Mouse (Mus musculus) MEL (cell line): ENCODE data around the gene Creb3l1.

Experiments used
- CTCF ChIP-seq, 3 experiments: IDR thresholded peaks in 2 of 3; conservative IDR thresholded peaks in 1 of 3; 2 replicates each; pipeline ENCODE4 v1.5.1; 2011 to 2012; ENCODE audit warnings: low read length in 3 of 3, low read depth in 2 of 3, mild to moderate bottlenecking in 2 of 3, improper control_type of control experiment in 1 of 3, inconsistent platforms in 1 of 3, mixed read lengths in 1 of 3, moderate library complexity in 1 of 3; ENCODE audit not compliant: control insufficient read depth in 1 of 3, insufficient read depth in 1 of 3, poor library complexity in 1 of 3, severe bottlenecking in 1 of 3
- EP300 ChIP-seq, 2 experiments: IDR thresholded peaks; 2 replicates each; pipeline ENCODE4 v1.6.1; 2011; ENCODE audit warnings: improper control_type of control experiment in 2 of 2, low read length in 2 of 2, low read depth in 1 of 2, mild to moderate bottlenecking in 1 of 2
- ETS1 ChIP-seq: IDR thresholded peaks from 2 replicates; pipeline ENCODE4 v1.6.1; 2012; ENCODE audit warnings: low read depth, mild to moderate bottlenecking, inconsistent platforms, low read length, improper control_type of control experiment, moderate library complexity
- GABPA ChIP-seq: IDR thresholded peaks from 2 replicates; pipeline ENCODE4 v1.6.1; 2012; ENCODE audit warnings: low read depth, mild to moderate bottlenecking, inconsistent platforms, low read length, improper control_type of control experiment, moderate library complexity
- KAT2A ChIP-seq: conservative IDR thresholded peaks from 2 replicates; pipeline ENCODE4 v1.6.1; 2012; ENCODE audit warnings: low read depth, low read length, improper control_type of control experiment, inconsistent platforms
- MEF2A ChIP-seq: IDR thresholded peaks from 2 replicates; pipeline ENCODE4 v1.6.1; 2014; ENCODE audit warnings: low read depth, mild to moderate bottlenecking, inconsistent platforms, low read length, improper control_type of control experiment; ENCODE audit not compliant: poor library complexity, insufficient replicate concordance, severe bottlenecking; ENCODE audit errors: extremely low read depth
- POLR2A ChIP-seq, 2 experiments: IDR thresholded peaks; 2 replicates each; pipeline ENCODE4 v1.6.1; 2011 to 2012; ENCODE audit warnings: low read length in 2 of 2, mild to moderate bottlenecking in 2 of 2, control low read depth in 1 of 2, improper control_type of control experiment in 1 of 2, low read depth in 1 of 2, moderate library complexity in 1 of 2; ENCODE audit not compliant: control insufficient read depth in 1 of 2, insufficient read depth in 1 of 2, poor library complexity in 1 of 2
- RCOR1 ChIP-seq: IDR thresholded peaks from 2 replicates; pipeline ENCODE4 v1.6.1; 2012; ENCODE audit warnings: low read depth, mild to moderate bottlenecking, inconsistent platforms, low read length, improper control_type of control experiment
- TCF12 ChIP-seq: IDR thresholded peaks from 2 replicates; pipeline ENCODE4 v1.6.1; 2014; ENCODE audit warnings: low read depth, mild to moderate bottlenecking, inconsistent platforms, low read length, improper control_type of control experiment, moderate library complexity
- UBTF ChIP-seq: IDR thresholded peaks from 2 replicates; pipeline ENCODE4 v1.6.1; 2012; ENCODE audit warnings: low read depth, mild to moderate bottlenecking, inconsistent platforms, low read length, improper control_type of control experiment, moderate library complexity, borderline replicate concordance; ENCODE audit not compliant: insufficient read depth
- USF2 ChIP-seq, 2 experiments: IDR thresholded peaks; 2 replicates each; pipeline ENCODE4 v1.6.1; 2011 to 2012; ENCODE audit warnings: improper control_type of control experiment in 2 of 2, low read length in 2 of 2, borderline replicate concordance in 1 of 2, inconsistent platforms in 1 of 2, low read depth in 1 of 2, mild to moderate bottlenecking in 1 of 2; ENCODE audit not compliant: insufficient read depth in 1 of 2

DNA sequence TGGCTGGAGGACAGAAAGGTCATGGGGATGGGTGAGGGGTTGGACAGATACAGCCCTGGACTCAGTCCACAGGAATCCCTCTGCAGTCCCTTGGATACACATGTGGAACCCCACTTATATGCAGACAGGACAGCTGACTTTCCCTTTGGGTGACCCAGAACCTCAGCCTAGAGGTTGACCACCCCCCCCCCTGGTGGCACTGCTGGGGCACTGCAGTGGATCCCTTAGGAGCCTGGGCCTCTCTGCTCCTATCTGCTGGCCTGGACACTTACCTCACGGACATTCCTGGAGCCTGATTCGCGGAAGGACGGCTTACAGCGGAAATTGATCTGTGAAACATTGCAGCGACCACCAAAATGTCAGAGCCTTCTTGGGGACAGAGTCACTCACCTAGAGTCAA is 81.9 kb downstream of the Creb3l1 start:
- TF ChIP-seq UBTF (no peak), EP300 (IDR thresholded peaks at IDR 0.05; ENCODE audit: low read depth in 1 of 2, low read length in 2 of 2) (no peak), POLR2A (IDR thresholded peaks at IDR 0.05; ENCODE audit: control insufficient read depth in 1 of 2, insufficient read depth in 1 of 2, low read depth in 1 of 2, low read length in 2 of 2, poor library complexity in 1 of 2) (peak in 1 of 2 experiments; percentile 39; a peak in 1 of 4 replicates), GABPA (no peak), CTCF (IDR thresholded peaks at IDR 0.05 in 2 of 3, conservative IDR thresholded peaks at IDR 0.05 in 1 of 3; ENCODE audit: control insufficient read depth in 1 of 3, insufficient read depth in 1 of 3, low read depth in 2 of 3, low read length in 3 of 3, poor library complexity in 1 of 3, severe bottlenecking in 1 of 3) (peak; percentile 53 to 69 (median 54)), ETS1 (no peak), USF2 (IDR thresholded peaks at IDR 0.05; ENCODE audit: borderline replicate concordance in 1 of 2, insufficient read depth in 1 of 2, low read depth in 1 of 2, low read length in 2 of 2) (no peak), RCOR1 (no peak), MEF2A (no peak), TCF12 (no peak), KAT2A (no peak)
